ENCODE assay signal across 17 mouse cellular contexts in the genomic region with DNA sequence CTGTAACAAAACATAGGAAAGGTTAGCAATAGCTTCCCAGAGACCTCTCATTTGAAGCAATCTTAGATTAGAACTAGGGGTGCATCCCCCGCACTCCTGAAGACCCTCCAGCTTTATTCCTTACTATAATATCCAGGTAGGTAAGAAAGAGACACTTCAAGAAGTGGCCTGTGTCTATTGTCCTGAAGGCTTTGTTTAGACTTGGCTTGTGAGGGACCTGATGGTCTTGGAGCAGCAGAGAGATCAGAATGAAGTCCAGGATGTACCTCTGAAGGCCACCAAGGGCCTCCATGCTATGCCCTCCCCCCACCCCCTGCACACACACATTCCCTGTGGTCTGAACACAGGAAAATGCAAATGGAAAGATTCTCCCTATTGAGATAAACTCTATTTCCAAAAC. TPM values are rescaled to one million over a fixed set of nuclear protein-coding genes. Genes with fewer than 3 reads are reported as not detected.
DNase-seq lines count a peak whose midpoint lies in the region; ATAC-seq and TF ChIP-seq lines count a peak whose summit lies in the region.
"Had no signal": no experiment of that assay in that cellular context is flagged by ENCODE, and none has a peak within 500 bp of the region (broad histone marks: within the 10 kb centered on the region; RNA-seq: fewer than 3 reads in every experiment).

No protein-coding gene starts in this region.

- peaks cover 15% of the 10 kb centered on the region for H3K4me1 ChIP-seq in forebrain, embryonic 16.5 days (replicated peaks; ENCODE audit: control insufficient read depth, insufficient read depth, low read length)
- peaks cover 41% of the 10 kb centered on the region for H3K4me1 ChIP-seq in limb, embryonic 10.5 days
- H3K4me1 ChIP-seq in midbrain, postnatal 0 days (ENCODE audit: insufficient read depth, low read length) = peaks cover 5% of the 10 kb centered on the region; the same call in 1 of the 2 replicates
- peaks cover 5% of the 10 kb centered on the region for H3K4me1 ChIP-seq in kidney, embryonic 14.5 days (ENCODE audit: control insufficient read depth, insufficient read depth, low read length)
- peaks cover 20% of the 10 kb centered on the region for H3K4me1 ChIP-seq in kidney, embryonic 15.5 days

- TF ChIP-seq CTCF in midbrain, postnatal 0 days (IDR thresholded peaks at IDR 0.05) = no peak

- no peaks in the 10 kb centered on the region for H3K9me3 ChIP-seq in forebrain, embryonic 16.5 days (ENCODE audit: control insufficient read depth, low read length)
- no peaks in the 10 kb centered on the region for H3K9me3 ChIP-seq in limb, embryonic 10.5 days (replicated peaks)
- no peaks in the 10 kb centered on the region for H3K9me3 ChIP-seq in midbrain, postnatal 0 days (ENCODE audit: low read length)
- no peaks in the 10 kb centered on the region for H3K9me3 ChIP-seq in kidney, embryonic 14.5 days (ENCODE audit: control insufficient read depth, low read length)
- no peaks in the 10 kb centered on the region for H3K9me3 ChIP-seq in kidney, embryonic 15.5 days (replicated peaks)

- peaks cover 23% of the 10 kb centered on the region for H3K27me3 ChIP-seq in forebrain, embryonic 16.5 days (replicated peaks; ENCODE audit: control insufficient read depth, insufficient read depth, low read length)
- H3K27me3 ChIP-seq in limb, embryonic 10.5 days (ENCODE audit: low read depth, poor library complexity, severe bottlenecking) = peaks cover 25% of the 10 kb centered on the region
- H3K27me3 ChIP-seq in midbrain, postnatal 0 days (ENCODE audit: insufficient read depth, low read length) = peaks cover 46% of the 10 kb centered on the region
- H3K27me3 ChIP-seq in kidney, embryonic 14.5 days (ENCODE audit: control insufficient read depth, insufficient read depth, low read length) = peaks cover 68% of the 10 kb centered on the region
- peaks cover 82% of the 10 kb centered on the region for H3K27me3 ChIP-seq in kidney, embryonic 15.5 days

- no peak overlapping the region for H3K27ac ChIP-seq in forebrain, embryonic 16.5 days (ENCODE audit: low read length)
- no peak overlapping the region for H3K27ac ChIP-seq in limb, embryonic 10.5 days
- H3K27ac ChIP-seq in midbrain, postnatal 0 days (ENCODE audit: low read depth, low read length) = peak overlapping the region; percentile 18; the same call in 1 of the 2 replicates
- no peak overlapping the region for H3K27ac ChIP-seq in kidney, embryonic 14.5 days (ENCODE audit: low read depth, low read length)
- no peak overlapping the region for H3K27ac ChIP-seq in kidney, embryonic 15.5 days

- WGBS in forebrain, embryonic 16.5 days = 81% methylated on average over 1 of the region's 1 CpGs
- WGBS in limb, embryonic 10.5 days = 100% methylated on average over 1 of the region's 1 CpGs
- 81% methylated on average over 1 of the region's 1 CpGs for WGBS in midbrain, postnatal 0 days
- 96% methylated on average over 1 of the region's 1 CpGs for WGBS in kidney, embryonic 14.5 days
- WGBS in kidney, embryonic 15.5 days = 84% methylated on average over 1 of the region's 1 CpGs

- H3K9ac ChIP-seq in forebrain, embryonic 16.5 days (replicated peaks; ENCODE audit: low read depth, low read length) = no peak overlapping the region
- H3K9ac ChIP-seq in midbrain, postnatal 0 days (replicated peaks; ENCODE audit: low read length, poor library complexity, severe bottlenecking) = no peak overlapping the region
- no peak overlapping the region for H3K9ac ChIP-seq in kidney, embryonic 14.5 days (ENCODE audit: low read depth, low read length)
- no peak overlapping the region for H3K9ac ChIP-seq in kidney, embryonic 15.5 days

- ATAC-seq in forebrain, embryonic 16.5 days = no peak
- no peak for ATAC-seq in midbrain, postnatal 0 days (ENCODE audit: low FRiP score)
- no peak for ATAC-seq in kidney, embryonic 14.5 days (ENCODE audit: low FRiP score, low TSS enrichment)
- ATAC-seq in kidney, embryonic 15.5 days (replicated peaks; ENCODE audit: low FRiP score) = no peak
- ATAC-seq: lung, postnatal 0 days had no signal

- no peaks in the 10 kb centered on the region for H3K36me3 ChIP-seq in forebrain, embryonic 16.5 days (ENCODE audit: control insufficient read depth, insufficient read depth)
- H3K36me3 ChIP-seq in limb, embryonic 10.5 days = peaks cover 9% of the 10 kb centered on the region
- no peaks in the 10 kb centered on the region for H3K36me3 ChIP-seq in midbrain, postnatal 0 days (ENCODE audit: insufficient read depth, low read length)
- no peaks in the 10 kb centered on the region for H3K36me3 ChIP-seq in kidney, embryonic 14.5 days (ENCODE audit: control insufficient read depth, insufficient read depth, low read length)
- H3K36me3 ChIP-seq in kidney, embryonic 15.5 days = no peaks in the 10 kb centered on the region

- H3K4me3 ChIP-seq in forebrain, embryonic 16.5 days (replicated peaks; ENCODE audit: low read length) = peak overlapping the region; percentile 11; the same call in 1 of the 2 replicates
- 0 out of 2 replicates have a peak overlapping the region, but pooled peaks have one; percentile 21 for H3K4me3 ChIP-seq in limb, embryonic 10.5 days
- 0 out of 2 replicates have a peak overlapping the region, but pooled peaks have one; percentile 1 for H3K4me3 ChIP-seq in midbrain, postnatal 0 days (ENCODE audit: low read depth, low read length)
- H3K4me3 ChIP-seq in kidney, embryonic 14.5 days (ENCODE audit: low read length) = no peak overlapping the region
- H3K4me3 ChIP-seq in kidney, embryonic 15.5 days (replicated peaks) = no peak overlapping the region
- H3K4me3 ChIP-seq: megakaryocyte, embryonic 14.5 days had no signal

- DNase-seq in cerebellum, postnatal 25 days = peak; percentile 42 to 52
- DNase-seq in cerebellum, postnatal 4 days (ENCODE audit: low spot score in 2 of 2) = no peak
- DNase-seq in limb, embryonic 10.5 days (ENCODE audit: low spot score) = no peak
- DNase-seq in midbrain, postnatal 0 days (ENCODE audit: low spot score) = no peak
- DNase-seq in right cerebral cortex, postnatal 14 days = no peak
- DNase-seq: B cell, adult 2 months; kidney, postnatal 10 days had no signal

- peak overlapping the region; percentile 37 for H3K4me2 ChIP-seq in forebrain, embryonic 16.5 days (ENCODE audit: low read length)
- H3K4me2 ChIP-seq in midbrain, postnatal 0 days (ENCODE audit: low read depth, low read length, poor library complexity, severe bottlenecking) = peak overlapping the region; percentile 32; the same call in 1 of the 2 replicates
- H3K4me2 ChIP-seq in kidney, embryonic 14.5 days (replicated peaks; ENCODE audit: low read depth, low read length) = no peak overlapping the region
- no peak overlapping the region for H3K4me2 ChIP-seq in kidney, embryonic 15.5 days

RNA-seq across cellular contexts. Expression of gene Zic5, which starts 5.7 kb away (rescaled TPM):
- 5.5 and 8.7 TPM in 2 replicates for polyA plus RNA-seq in forebrain, embryonic 16.5 days (2015; fragmentation: Nextera tagmentation; extraction: Ambion mirVana)
- 13.8 and 14.9 TPM in 2 replicates for polyA plus RNA-seq in limb, embryonic 10.5 days (2016; fragmentation: Nextera tagmentation; extraction: Ambion mirVana)
- total RNA-seq in midbrain, postnatal 0 days (2014; rRNA removed) = 10.7 and 24.8 TPM in 2 replicates
- 4.4 and 8.8 TPM in 2 replicates for polyA plus RNA-seq in midbrain, postnatal 0 days (2015; fragmentation: Nextera tagmentation; extraction: Ambion mirVana)
- 0.07 and 0.10 TPM in 2 replicates for polyA plus RNA-seq in kidney, embryonic 14.5 days (2014; fragmentation: Nextera tagmentation; extraction: Ambion mirVana)
- 0.13 TPM in 1 of 2 replicates, not detected in the other for polyA plus RNA-seq in kidney, embryonic 15.5 days (2015; fragmentation: Nextera tagmentation; extraction: Ambion mirVana)
- total RNA-seq: adrenal gland, adult 18-20 months; liver, adult 2 months had no signal
- polyA plus RNA-seq: gonadal fat pad, adult 2 months; heart, embryonic 16.5 days; intestine, embryonic 14.5 days; liver, adult 2 months; lung, postnatal 0 days had no signal

RNA-seq across cellular contexts. Expression of gene Gm5089, which starts 8.9 kb away (rescaled TPM):
- polyA plus RNA-seq in forebrain, embryonic 16.5 days (2015; fragmentation: Nextera tagmentation; extraction: Ambion mirVana) = 0.40 and 0.47 TPM in 2 replicates
- polyA plus RNA-seq in limb, embryonic 10.5 days (2016; fragmentation: Nextera tagmentation; extraction: Ambion mirVana) = 0.36 and 0.56 TPM in 2 replicates
- total RNA-seq in midbrain, postnatal 0 days (2014; rRNA removed) = 1.9 TPM in 1 of 2 replicates, not detected in the other
- 0.07 TPM in 1 of 2 replicates, not detected in the other for polyA plus RNA-seq in midbrain, postnatal 0 days (2015; fragmentation: Nextera tagmentation; extraction: Ambion mirVana)
- not detected in 2 replicates for polyA plus RNA-seq in kidney, embryonic 14.5 days (2014; fragmentation: Nextera tagmentation; extraction: Ambion mirVana)
- polyA plus RNA-seq in kidney, embryonic 15.5 days (2015; fragmentation: Nextera tagmentation; extraction: Ambion mirVana) = 0.10 TPM in 1 of 2 replicates, not detected in the other
- total RNA-seq: adrenal gland, adult 18-20 months; liver, adult 2 months had no signal
- polyA plus RNA-seq: gonadal fat pad, adult 2 months; heart, embryonic 16.5 days; intestine, embryonic 14.5 days; liver, adult 2 months; lung, postnatal 0 days had no signal

RNA-seq across cellular contexts. Expression of gene Zic2, which starts 15.5 kb away (rescaled TPM):
- polyA plus RNA-seq in forebrain, embryonic 16.5 days (2015; fragmentation: Nextera tagmentation; extraction: Ambion mirVana) = 4.4 and 5.6 TPM in 2 replicates
- 5.0 and 5.1 TPM in 2 replicates for polyA plus RNA-seq in limb, embryonic 10.5 days (2016; fragmentation: Nextera tagmentation; extraction: Ambion mirVana)
- 69.2 and 106 TPM in 2 replicates for total RNA-seq in midbrain, postnatal 0 days (2014; rRNA removed)
- polyA plus RNA-seq in midbrain, postnatal 0 days (2015; fragmentation: Nextera tagmentation; extraction: Ambion mirVana) = 6.9 and 13.9 TPM in 2 replicates
- not detected in 2 replicates for polyA plus RNA-seq in kidney, embryonic 14.5 days (2014; fragmentation: Nextera tagmentation; extraction: Ambion mirVana)
- polyA plus RNA-seq in kidney, embryonic 15.5 days (2015; fragmentation: Nextera tagmentation; extraction: Ambion mirVana) = not detected in 2 replicates
- total RNA-seq: adrenal gland, adult 18-20 months; liver, adult 2 months had no signal
- polyA plus RNA-seq: heart, embryonic 16.5 days; intestine, embryonic 14.5 days; liver, adult 2 months had no signal

RNA-seq across cellular contexts. Expression of gene Gm10837, which starts 30.6 kb away (rescaled TPM):
- 0.16 and 0.41 TPM in 2 replicates for polyA plus RNA-seq in forebrain, embryonic 16.5 days (2015; fragmentation: Nextera tagmentation; extraction: Ambion mirVana)
- not detected in 2 replicates for polyA plus RNA-seq in limb, embryonic 10.5 days (2016; fragmentation: Nextera tagmentation; extraction: Ambion mirVana)
- 0.19 and 0.38 TPM in 2 replicates for total RNA-seq in midbrain, postnatal 0 days (2014; rRNA removed)
- polyA plus RNA-seq in midbrain, postnatal 0 days (2015; fragmentation: Nextera tagmentation; extraction: Ambion mirVana) = 0.21 and 0.32 TPM in 2 replicates
- polyA plus RNA-seq in kidney, embryonic 14.5 days (2014; fragmentation: Nextera tagmentation; extraction: Ambion mirVana) = not detected in 2 replicates
- polyA plus RNA-seq in kidney, embryonic 15.5 days (2015; fragmentation: Nextera tagmentation; extraction: Ambion mirVana) = not detected in 2 replicates
- total RNA-seq: adrenal gland, adult 18-20 months; liver, adult 2 months had no signal
- polyA plus RNA-seq: gonadal fat pad, adult 2 months; heart, embryonic 16.5 days; intestine, embryonic 14.5 days; liver, adult 2 months; lung, postnatal 0 days had no signal

Comparison
In these comparisons a context has a peak if more than half of its experiments do, and no peak if none do; other contexts are left out.
1. DNase-seq: peak in cerebellum, postnatal 25 days (2 of 2); none in cerebellum, postnatal 4 days (0 of 2), limb, embryonic 10.5 days (single experiment), midbrain, postnatal 0 days (single experiment) and right cerebral cortex, postnatal 14 days (single experiment).
2. H3K4me2 ChIP-seq: peak in forebrain, embryonic 16.5 days (single experiment) and midbrain, postnatal 0 days (single experiment); none in kidney, embryonic 14.5 days (single experiment) and kidney, embryonic 15.5 days (single experiment).
3. H3K4me3 ChIP-seq: peak in forebrain, embryonic 16.5 days (single experiment), limb, embryonic 10.5 days (single experiment) and midbrain, postnatal 0 days (single experiment); none in kidney, embryonic 14.5 days (single experiment) and kidney, embryonic 15.5 days (single experiment).